Mouse (Mus musculus): ENCODE data around the gene Cbx5.

Cbx5 gene

DNA sequence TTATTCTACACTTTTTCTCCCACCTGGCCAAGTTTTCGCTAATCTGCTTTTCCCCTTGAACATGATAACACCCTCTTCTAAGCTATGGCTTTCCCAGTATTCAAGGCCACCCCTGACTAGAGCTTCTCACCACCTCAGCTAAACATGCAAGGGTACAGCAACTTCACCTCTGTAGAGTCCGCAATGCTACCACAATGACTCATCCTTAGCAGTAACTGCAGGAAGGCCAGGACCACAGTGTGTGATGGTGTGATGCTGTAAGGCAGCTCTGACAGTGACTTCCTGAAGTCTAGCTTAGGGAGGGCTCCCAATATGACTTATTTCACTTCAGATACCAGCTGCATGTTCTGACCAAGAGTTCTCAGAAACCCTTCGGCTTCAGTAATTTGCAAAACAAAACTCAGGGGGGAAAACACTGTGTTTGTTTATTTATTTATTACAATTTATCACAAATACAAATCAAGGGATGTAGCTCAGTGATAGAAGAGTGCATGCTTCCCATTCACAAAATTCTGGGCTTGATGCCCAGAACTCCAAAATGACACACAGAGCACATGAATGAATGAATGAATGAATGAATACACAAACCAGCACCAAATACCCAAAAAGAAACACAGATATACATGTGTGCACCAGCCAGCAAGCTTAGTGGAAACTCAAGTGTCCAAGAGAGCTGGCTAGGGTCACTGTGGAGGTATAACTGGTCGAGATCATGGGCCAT, 86.6 kb downstream of the Cbx5 start:
- TF ChIP-seq CTCF (conservative IDR thresholded peaks at IDR 0.05; ENCODE audit: low read length): no peak
- TF ChIP-seq POU5F1 (IDR thresholded peaks at IDR 0.05; ENCODE audit: borderline replicate concordance, low read length): no peak
- TF ChIP-seq NANOG (IDR thresholded peaks at IDR 0.05; ENCODE audit: borderline replicate concordance, low read length): no peak
- peaks cover 16% of the 10 kb centered on the region; the same call in 1 of the 2 replicates for H3K36me3 ChIP-seq (ENCODE audit: insufficient read depth, low read length)
- H3K4me1 ChIP-seq (replicated peaks; ENCODE audit: low read depth, low read length): peaks cover 39% of the 10 kb centered on the region
- peaks cover 39% of the 10 kb centered on the region for H3K27me3 ChIP-seq (ENCODE audit: insufficient read depth, low read length)
- H3K9me3 ChIP-seq (ENCODE audit: low read length): no peaks in the 10 kb centered on the region
- H3K4me3 ChIP-seq (replicated peaks; ENCODE audit: low read length): no peak overlapping the region

DNA sequence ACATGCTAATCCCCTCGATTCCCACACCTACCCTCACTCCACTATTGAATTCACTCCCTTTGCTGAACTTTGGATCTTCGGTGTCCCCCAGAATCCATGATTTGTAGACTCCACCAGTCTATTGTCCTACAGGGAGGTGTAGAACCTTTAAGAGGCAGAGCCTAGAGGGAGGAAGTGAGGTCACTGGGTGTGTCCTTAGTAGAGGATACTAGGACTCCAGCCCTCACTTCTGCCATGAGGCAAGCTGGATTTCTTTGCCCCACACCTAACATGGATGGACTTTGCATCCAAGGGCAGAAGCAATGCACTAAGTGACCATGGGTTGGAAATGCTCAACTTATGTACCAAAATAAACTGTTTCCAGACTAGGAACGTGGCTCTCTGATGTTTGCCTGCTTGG, 87.2 kb downstream of the Cbx5 start:
- Histone ChIP-seq H3K4me1 (replicated peaks; ENCODE audit: low read depth, low read length) (peaks cover 40% of the 10 kb centered on the region), H3K9me3 (ENCODE audit: low read length) (no peaks in the 10 kb centered on the region), H3K36me3 (ENCODE audit: insufficient read depth, low read length) (peaks cover 12% of the 10 kb centered on the region; the same call in 1 of the 2 replicates), H3K27me3 (ENCODE audit: insufficient read depth, low read length) (peaks cover 46% of the 10 kb centered on the region), H3K4me3 (replicated peaks; ENCODE audit: low read length) (no peak overlapping the region)
- no peak for TF ChIP-seq NANOG (IDR thresholded peaks at IDR 0.05; ENCODE audit: borderline replicate concordance, low read length)
- TF ChIP-seq POU5F1 (IDR thresholded peaks at IDR 0.05; ENCODE audit: borderline replicate concordance, low read length): no peak
- TF ChIP-seq CTCF (conservative IDR thresholded peaks at IDR 0.05; ENCODE audit: low read length): no peak

DNA sequence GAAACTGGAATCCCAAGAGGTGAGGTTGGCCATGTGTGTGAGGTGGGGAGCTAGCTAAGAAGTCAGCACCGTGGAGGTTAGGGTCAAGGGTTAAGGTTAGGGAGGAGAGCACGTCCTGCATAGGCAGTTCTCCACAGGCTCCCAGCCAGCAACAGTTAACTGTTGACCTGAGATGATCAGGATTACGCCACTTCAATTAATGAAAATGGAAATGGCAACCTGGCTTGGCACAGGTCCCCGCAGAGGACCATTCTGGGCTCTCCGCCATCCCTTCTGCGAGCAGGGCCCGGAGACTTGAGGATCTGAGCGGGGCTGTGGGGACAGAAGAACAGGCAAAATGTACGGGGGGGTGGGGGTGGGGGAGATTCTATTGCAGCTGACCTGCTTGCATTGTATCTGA, 91.8 kb downstream of the Cbx5 start:
- Histone ChIP-seq H3K4me3 (replicated peaks; ENCODE audit: low read length) (no peak overlapping the region), H3K27me3 (ENCODE audit: insufficient read depth, low read length) (peaks cover 68% of the 10 kb centered on the region), H3K4me1 (replicated peaks; ENCODE audit: low read depth, low read length) (peaks cover 34% of the 10 kb centered on the region), H3K36me3 (ENCODE audit: insufficient read depth, low read length) (no peaks in the 10 kb centered on the region), H3K9me3 (ENCODE audit: low read length) (no peaks in the 10 kb centered on the region)
- TF ChIP-seq CTCF (conservative IDR thresholded peaks at IDR 0.05; ENCODE audit: low read length): no peak
- no peak for TF ChIP-seq POU5F1 (IDR thresholded peaks at IDR 0.05; ENCODE audit: borderline replicate concordance, low read length)
- TF ChIP-seq NANOG (IDR thresholded peaks at IDR 0.05; ENCODE audit: borderline replicate concordance, low read length): no peak

DNA sequence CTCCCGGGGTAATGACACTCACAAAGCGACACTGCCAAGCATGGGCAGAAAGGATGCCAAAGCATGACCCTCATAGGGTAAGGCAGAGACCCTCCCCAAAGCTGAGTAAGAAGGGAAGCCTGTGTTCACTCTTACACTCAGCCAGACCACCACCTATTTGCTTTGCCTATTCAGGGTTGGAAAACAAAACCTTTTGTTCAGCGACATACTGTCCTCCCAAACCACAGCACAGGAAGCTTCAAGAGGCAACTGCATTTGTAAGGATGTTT, 92.3 kb downstream of the Cbx5 start:
- Histone ChIP-seq H3K36me3 (ENCODE audit: insufficient read depth, low read length) (no peaks in the 10 kb centered on the region), H3K4me3 (replicated peaks; ENCODE audit: low read length) (peak overlapping the region; percentile 80), H3K27me3 (ENCODE audit: insufficient read depth, low read length) (peaks cover 70% of the 10 kb centered on the region), H3K9me3 (ENCODE audit: low read length) (no peaks in the 10 kb centered on the region), H3K4me1 (replicated peaks; ENCODE audit: low read depth, low read length) (peaks cover 31% of the 10 kb centered on the region)
- TF ChIP-seq CTCF (conservative IDR thresholded peaks at IDR 0.05; ENCODE audit: low read length): no peak
- no peak for TF ChIP-seq NANOG (IDR thresholded peaks at IDR 0.05; ENCODE audit: borderline replicate concordance, low read length)
- TF ChIP-seq POU5F1 (IDR thresholded peaks at IDR 0.05; ENCODE audit: borderline replicate concordance, low read length): no peak

DNA sequence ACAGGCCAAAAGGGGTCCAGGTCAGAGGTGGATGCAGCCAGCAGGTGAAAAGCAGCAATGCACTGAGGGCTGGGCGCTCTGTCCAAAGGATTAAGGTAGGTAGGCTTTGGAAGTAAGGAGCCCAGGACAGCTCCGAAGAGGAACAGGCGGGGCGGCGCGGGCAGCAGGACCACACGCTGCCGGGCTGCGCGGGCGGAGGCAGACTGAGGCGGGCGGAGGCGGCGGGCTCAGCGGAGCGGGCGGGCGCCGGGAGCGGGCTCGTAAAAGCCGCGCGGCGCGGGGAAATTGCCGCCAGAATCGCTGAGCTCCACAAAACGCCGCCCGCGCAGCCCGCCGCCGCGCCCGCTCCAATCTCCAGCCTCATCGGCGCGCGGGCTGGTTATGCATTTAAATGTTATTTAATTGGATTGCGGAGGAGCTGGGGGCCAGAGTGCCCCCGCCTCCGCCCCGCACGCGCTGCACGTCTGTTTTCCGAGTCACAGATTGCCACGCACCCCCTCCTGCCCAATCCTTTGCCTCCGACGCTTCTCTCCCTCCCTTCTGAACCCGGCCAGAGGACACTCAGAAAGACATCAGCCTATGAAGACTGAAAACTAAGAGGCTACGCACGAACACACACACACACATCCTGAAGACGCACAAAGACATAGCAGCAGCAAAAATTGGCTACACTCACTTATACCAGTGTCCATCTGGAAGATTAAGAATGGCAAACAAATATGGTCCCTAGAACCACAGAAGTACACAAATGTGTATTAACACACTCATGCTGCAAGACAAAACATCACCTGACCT, 92.8 kb downstream of the Cbx5 start:
- Histone ChIP-seq H3K27me3 (ENCODE audit: insufficient read depth, low read length) (peaks cover 71% of the 10 kb centered on the region), H3K9me3 (ENCODE audit: low read length) (peaks cover under 1% of the 10 kb centered on the region; the same call in 1 of the 2 replicates), H3K4me1 (replicated peaks; ENCODE audit: low read depth, low read length) (peaks cover 28% of the 10 kb centered on the region), H3K36me3 (ENCODE audit: insufficient read depth, low read length) (no peaks in the 10 kb centered on the region), H3K4me3 (replicated peaks; ENCODE audit: low read length) (peak overlapping the region; percentile 80)
- no peak for TF ChIP-seq POU5F1 (IDR thresholded peaks at IDR 0.05; ENCODE audit: borderline replicate concordance, low read length)
- no peak for TF ChIP-seq CTCF (conservative IDR thresholded peaks at IDR 0.05; ENCODE audit: low read length)
- TF ChIP-seq NANOG (IDR thresholded peaks at IDR 0.05; ENCODE audit: borderline replicate concordance, low read length): no peak

DNA sequence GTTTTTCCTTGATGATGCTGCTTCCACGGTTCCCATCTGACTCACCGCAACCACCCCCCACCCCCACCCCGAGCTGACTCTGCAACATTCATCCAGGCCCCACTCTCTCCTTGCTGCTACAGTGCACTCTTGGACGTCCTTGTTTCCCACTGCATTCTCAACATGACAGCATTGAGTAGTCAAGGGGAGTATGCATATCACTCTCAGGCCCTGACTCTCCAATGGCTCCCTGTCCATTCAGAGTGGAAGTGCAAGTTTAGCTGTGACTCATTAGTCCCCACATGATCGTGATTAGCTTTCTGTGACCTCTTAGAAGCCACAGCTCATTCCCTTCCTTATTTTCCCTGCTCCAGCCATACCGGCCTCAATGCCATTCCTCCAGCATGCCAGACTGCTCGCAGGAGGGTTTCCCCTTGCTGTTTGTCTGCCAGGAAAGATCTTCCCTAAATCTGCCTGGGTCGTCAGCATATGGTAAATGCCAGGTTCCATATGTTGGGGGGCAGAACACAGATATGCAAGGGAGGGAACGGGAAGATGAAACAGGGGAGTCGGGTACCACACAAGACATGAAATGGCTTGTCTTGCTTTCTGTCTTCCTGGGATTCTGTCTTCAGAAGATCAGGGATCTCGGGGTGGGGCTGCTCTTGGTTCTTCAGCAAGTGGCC, 93.8 kb downstream of the Cbx5 start:
- Histone ChIP-seq H3K9me3 (ENCODE audit: low read length) (peaks cover 4% of the 10 kb centered on the region; the same call in 1 of the 2 replicates), H3K4me3 (replicated peaks; ENCODE audit: low read length) (no peak overlapping the region), H3K36me3 (ENCODE audit: insufficient read depth, low read length) (no peaks in the 10 kb centered on the region), H3K4me1 (replicated peaks; ENCODE audit: low read depth, low read length) (peaks cover 28% of the 10 kb centered on the region), H3K27me3 (ENCODE audit: insufficient read depth, low read length) (peaks cover 78% of the 10 kb centered on the region)
- TF ChIP-seq CTCF (conservative IDR thresholded peaks at IDR 0.05; ENCODE audit: low read length) (no peak), POU5F1 (IDR thresholded peaks at IDR 0.05; ENCODE audit: borderline replicate concordance, low read length) (no peak), NANOG (IDR thresholded peaks at IDR 0.05; ENCODE audit: borderline replicate concordance, low read length) (no peak)

DNA sequence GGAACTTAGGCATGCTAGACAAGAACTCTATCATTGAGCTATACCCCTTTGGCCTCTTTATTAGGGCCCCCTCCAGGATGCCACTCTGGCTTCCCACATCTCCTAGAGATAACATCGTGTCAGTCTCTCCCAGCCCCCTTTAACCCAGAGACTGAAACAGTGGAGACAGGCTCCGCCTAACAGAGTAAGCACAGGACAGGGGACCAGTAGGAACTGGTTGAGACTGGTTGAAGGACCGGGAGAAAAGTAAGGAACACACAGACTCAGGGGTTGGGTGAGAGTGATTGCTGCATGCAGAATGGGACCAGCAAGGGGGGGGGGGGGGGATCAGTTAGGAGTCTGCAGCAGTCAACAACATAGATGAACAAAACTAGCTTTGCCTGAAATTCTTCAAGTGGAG, 95.4 kb downstream of the Cbx5 start:
- TF ChIP-seq CTCF (conservative IDR thresholded peaks at IDR 0.05; ENCODE audit: low read length) (no peak), NANOG (IDR thresholded peaks at IDR 0.05; ENCODE audit: borderline replicate concordance, low read length) (no peak), POU5F1 (IDR thresholded peaks at IDR 0.05; ENCODE audit: borderline replicate concordance, low read length) (no peak)
- Histone ChIP-seq H3K36me3 (ENCODE audit: insufficient read depth, low read length) (no peaks in the 10 kb centered on the region), H3K27me3 (ENCODE audit: insufficient read depth, low read length) (peaks cover 86% of the 10 kb centered on the region), H3K4me3 (replicated peaks; ENCODE audit: low read length) (no peak overlapping the region), H3K4me1 (replicated peaks; ENCODE audit: low read depth, low read length) (peaks cover 28% of the 10 kb centered on the region), H3K9me3 (ENCODE audit: low read length) (peaks cover 4% of the 10 kb centered on the region; the same call in 1 of the 2 replicates)

Data from E14TG2a.4 (cell line).